Mouse (Mus musculus): Measurements from ENCODE around the gene Gm609.

- no peak for TF ChIP-seq CTCF (IDR thresholded peaks at IDR 0.05; ENCODE audit: borderline replicate concordance, insufficient read depth, low read depth, low read length)
- no peak for TF ChIP-seq POLR2A (IDR thresholded peaks at IDR 0.05; ENCODE audit: borderline replicate concordance, insufficient read depth, low read length)
These were observed 85.7 kb downstream of the Gm609 start for GRCm38 (mm10) chr16:45407091-45407490.

All from cerebellum, adult 2 months (tissue).